Mouse (Mus musculus): ENCODE measurements around the gene Tango2. TPM values are rescaled to one million over a fixed set of nuclear protein-coding genes. Genes with fewer than 3 reads are reported as not detected.

Tango2 gene
- polyA plus RNA-seq, 1 experiment from 2014 or later: 16.9 TPM

- Histone ChIP-seq H3K4me2 (replicated peaks; ENCODE audit: low read depth) (peak overlapping the region; percentile 77), H3K36me3 (ENCODE audit: control insufficient read depth, insufficient read depth, low read length) (peaks cover 13% of the 10 kb centered on the region), H3K4me1 (replicated peaks; ENCODE audit: control insufficient read depth, insufficient read depth) (peaks cover 6% of the 10 kb centered on the region), H3K27me3 (ENCODE audit: control insufficient read depth, insufficient read depth, low read length) (no peaks in the 10 kb centered on the region), H3K9me3 (ENCODE audit: control insufficient read depth, low read length) (no peaks in the 10 kb centered on the region), H3K27ac (replicated peaks) (peak overlapping the region; percentile 94), H3K4me3 (ENCODE audit: low read depth, low read length) (peak overlapping the region; percentile 85), H3K9ac (ENCODE audit: low read length) (peak overlapping the region; percentile 92)
- peak; percentile 31 for DNase-seq (ENCODE audit: low spot score)
- TF ChIP-seq EP300 (optimal IDR thresholded peaks at IDR 0.05): no peak
- TF ChIP-seq CTCF (IDR thresholded peaks at IDR 0.05; ENCODE audit: low read depth): no peak
- ATAC-seq (ENCODE audit: low FRiP score, low TSS enrichment): no peak
- WGBS: under 1% methylated on average over 4 of the region's 4 CpGs
Measured at GRCm38 (mm10) chr16:18288166-18288565, 59.7 kb downstream of the Tango2 start.

GRCm38 (mm10) chr16:18275166-18275565 lies 72.7 kb downstream of the Tango2 start:
- H3K9me3 ChIP-seq (ENCODE audit: control insufficient read depth, low read length): no peaks in the 10 kb centered on the region
- H3K36me3 ChIP-seq (ENCODE audit: control insufficient read depth, insufficient read depth, low read length): peaks cover 41% of the 10 kb centered on the region
- H3K27me3 ChIP-seq (ENCODE audit: control insufficient read depth, insufficient read depth, low read length): no peaks in the 10 kb centered on the region
- no peak overlapping the region for H3K27ac ChIP-seq (replicated peaks)
- no peak overlapping the region for H3K9ac ChIP-seq (ENCODE audit: low read length)
- DNase-seq (ENCODE audit: low spot score) (no peak), ATAC-seq (ENCODE audit: low FRiP score, low TSS enrichment) (no peak)
- H3K4me3 ChIP-seq (ENCODE audit: low read depth, low read length): no peak overlapping the region
- 78% methylated on average over 2 of the region's 2 CpGs for WGBS
- H3K4me2 ChIP-seq (replicated peaks; ENCODE audit: low read depth): no peak overlapping the region
- TF ChIP-seq EP300 (optimal IDR thresholded peaks at IDR 0.05): no peak
- no peak for TF ChIP-seq CTCF (IDR thresholded peaks at IDR 0.05; ENCODE audit: low read depth)
- no peaks in the 10 kb centered on the region for H3K4me1 ChIP-seq (replicated peaks; ENCODE audit: control insufficient read depth, insufficient read depth)

DNA sequence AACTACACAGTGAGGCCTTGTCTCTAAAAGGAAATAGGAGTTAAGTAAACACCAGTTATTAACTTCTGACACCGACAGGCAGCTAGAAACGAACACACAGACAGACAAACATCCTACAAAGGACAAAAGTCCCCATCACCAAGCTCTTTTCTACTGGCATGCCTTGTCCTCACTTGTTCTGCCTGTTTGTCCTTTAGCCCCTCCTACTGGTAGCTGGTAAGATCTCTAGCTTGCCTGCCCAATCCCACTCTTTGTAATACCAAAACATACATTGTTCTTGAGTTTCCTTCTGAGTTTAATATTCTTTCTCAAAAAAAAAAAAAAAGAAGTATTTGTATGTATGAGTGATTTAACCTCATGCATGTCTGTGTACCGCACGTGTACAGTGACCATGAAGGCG lies 79.7 kb downstream of the Tango2 start:
- H3K4me2 ChIP-seq (replicated peaks; ENCODE audit: low read depth): no peak overlapping the region
- 75% methylated on average over 5 of the region's 5 CpGs for WGBS
- no peak overlapping the region for H3K27ac ChIP-seq (replicated peaks)
- no peaks in the 10 kb centered on the region for H3K4me1 ChIP-seq (replicated peaks; ENCODE audit: control insufficient read depth, insufficient read depth)
- H3K36me3 ChIP-seq (ENCODE audit: control insufficient read depth, insufficient read depth, low read length): peaks cover 13% of the 10 kb centered on the region
- ATAC-seq (ENCODE audit: low FRiP score, low TSS enrichment) (no peak), DNase-seq (ENCODE audit: low spot score) (no peak)
- no peaks in the 10 kb centered on the region for H3K27me3 ChIP-seq (ENCODE audit: control insufficient read depth, insufficient read depth, low read length)
- H3K9ac ChIP-seq (ENCODE audit: low read length): no peak overlapping the region
- TF ChIP-seq EP300 (optimal IDR thresholded peaks at IDR 0.05) (no peak), CTCF (IDR thresholded peaks at IDR 0.05; ENCODE audit: low read depth) (peak; percentile 58)
- no peak overlapping the region for H3K4me3 ChIP-seq (ENCODE audit: low read depth, low read length)
- no peaks in the 10 kb centered on the region for H3K9me3 ChIP-seq (ENCODE audit: control insufficient read depth, low read length)

GRCm38 (mm10) chr16:18265024-18265423 lies 82.9 kb downstream of the Tango2 start:
- H3K4me3 ChIP-seq (ENCODE audit: low read depth, low read length): no peak overlapping the region
- no peaks in the 10 kb centered on the region for H3K27me3 ChIP-seq (ENCODE audit: control insufficient read depth, insufficient read depth, low read length)
- TF ChIP-seq CTCF (IDR thresholded peaks at IDR 0.05; ENCODE audit: low read depth) (no peak), EP300 (optimal IDR thresholded peaks at IDR 0.05) (no peak)
- WGBS: 76% methylated on average over 2 of the region's 2 CpGs
- H3K36me3 ChIP-seq (ENCODE audit: control insufficient read depth, insufficient read depth, low read length): peaks cover 14% of the 10 kb centered on the region
- no peak for DNase-seq (ENCODE audit: low spot score)
- no peak overlapping the region for H3K4me2 ChIP-seq (replicated peaks; ENCODE audit: low read depth)
- no peaks in the 10 kb centered on the region for H3K9me3 ChIP-seq (ENCODE audit: control insufficient read depth, low read length)
- H3K4me1 ChIP-seq (replicated peaks; ENCODE audit: control insufficient read depth, insufficient read depth): no peaks in the 10 kb centered on the region
- ATAC-seq (ENCODE audit: low FRiP score, low TSS enrichment): no peak
- H3K27ac ChIP-seq (replicated peaks): no peak overlapping the region
- no peak overlapping the region for H3K9ac ChIP-seq (ENCODE audit: low read length)

DNA sequence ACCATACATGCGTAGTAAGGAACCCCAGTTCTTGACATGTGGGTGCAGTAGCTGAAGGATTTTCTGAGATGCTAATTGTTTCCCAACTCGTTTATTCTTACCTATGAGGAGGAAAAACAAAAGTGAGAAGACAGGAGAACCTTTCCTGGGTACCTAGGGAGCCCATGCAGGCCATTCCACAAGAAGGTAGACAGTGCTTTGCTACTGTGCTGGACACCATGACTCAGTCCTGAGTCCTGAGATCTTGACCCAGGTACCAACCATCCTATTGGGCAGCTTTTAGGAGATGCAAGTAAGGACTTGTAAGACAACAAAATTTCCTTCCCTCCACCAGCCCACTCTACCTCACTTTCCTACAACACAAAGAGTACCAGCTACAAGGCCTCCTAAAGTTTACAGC lies 89.7 kb downstream of the Tango2 start, which contains the start of gene Gm49776:
Gene Gm49776, minus strand, starts transcription at position 101 of the 400 bp plus-strand sequence.
- peaks cover 39% of the 10 kb centered on the region; the same call in 1 of the 2 replicates for H3K36me3 ChIP-seq (ENCODE audit: control insufficient read depth, insufficient read depth, low read length)

GRCm38 (mm10) chr16:18253866-18254265 lies 94.0 kb downstream of the Tango2 start:
- no peak overlapping the region for H3K27ac ChIP-seq (replicated peaks)
- DNase-seq (ENCODE audit: low spot score): no peak
- H3K27me3 ChIP-seq (ENCODE audit: control insufficient read depth, insufficient read depth, low read length): no peaks in the 10 kb centered on the region
- H3K9me3 ChIP-seq (ENCODE audit: control insufficient read depth, low read length): no peaks in the 10 kb centered on the region
- 0 out of 2 replicates have a peak, but pooled peaks cover 5% of the 10 kb centered on the region for H3K4me1 ChIP-seq (replicated peaks; ENCODE audit: control insufficient read depth, insufficient read depth)
- no peak overlapping the region for H3K9ac ChIP-seq (ENCODE audit: low read length)
- H3K36me3 ChIP-seq (ENCODE audit: control insufficient read depth, insufficient read depth, low read length): peaks cover 34% of the 10 kb centered on the region
- ATAC-seq (ENCODE audit: low FRiP score, low TSS enrichment): no peak
- H3K4me2 ChIP-seq (replicated peaks; ENCODE audit: low read depth): no peak overlapping the region
- WGBS: 64% methylated on average over 1 of the region's 1 CpGs
- TF ChIP-seq EP300 (optimal IDR thresholded peaks at IDR 0.05) (no peak), CTCF (IDR thresholded peaks at IDR 0.05; ENCODE audit: low read depth) (no peak)
- H3K4me3 ChIP-seq (ENCODE audit: low read depth, low read length): no peak overlapping the region

More for the DNA sequence above, 89.7 kb downstream of the Tango2 start, which contains the start of gene Gm49776:
- no peaks in the 10 kb centered on the region for H3K9me3 ChIP-seq (ENCODE audit: control insufficient read depth, low read length)
- H3K27ac ChIP-seq (replicated peaks): no peak within 1 kb of the TSS
- 94% methylated on average over 2 of the region's 2 CpGs for WGBS
- H3K4me2 ChIP-seq (replicated peaks; ENCODE audit: low read depth): no peak within 1 kb of the TSS
- H3K9ac ChIP-seq (ENCODE audit: low read length): no peak within 1 kb of the TSS
- TF ChIP-seq EP300 (optimal IDR thresholded peaks at IDR 0.05) (no peak), CTCF (IDR thresholded peaks at IDR 0.05; ENCODE audit: low read depth) (no peak)
- H3K27me3 ChIP-seq (ENCODE audit: control insufficient read depth, insufficient read depth, low read length): no peaks in the 10 kb centered on the region
- H3K4me1 ChIP-seq (replicated peaks; ENCODE audit: control insufficient read depth, insufficient read depth): no peaks in the 10 kb centered on the region
- DNase-seq (ENCODE audit: low spot score) (no peak), ATAC-seq (ENCODE audit: low FRiP score, low TSS enrichment) (no peak)
- no peak within 1 kb of the TSS for H3K4me3 ChIP-seq (ENCODE audit: low read depth, low read length)

Measured in stomach, postnatal 0 days (tissue).